Mouse (Mus musculus) inflammation-experienced regulatory T-cells, adult 6 months (primary cell): ENCODE data around the gene Cdh4. TPM values are rescaled to one million over a fixed set of nuclear protein-coding genes. Genes with fewer than 3 reads are reported as not detected.

Experiments
- ATAC-seq: one replicate; pipeline ENCODE4 v1.8.0; 2017
- polyA plus RNA-seq, 3 experiments: library from polyadenylated mRNA; unstranded; fragments of 100-300 nt; shearing (Covaris generic); gene quantifications; one replicate each; pipeline ENCODE4 v1.2.1; 2017

The Cdh4 gene
- not detected for polyA plus RNA-seq

DNA sequence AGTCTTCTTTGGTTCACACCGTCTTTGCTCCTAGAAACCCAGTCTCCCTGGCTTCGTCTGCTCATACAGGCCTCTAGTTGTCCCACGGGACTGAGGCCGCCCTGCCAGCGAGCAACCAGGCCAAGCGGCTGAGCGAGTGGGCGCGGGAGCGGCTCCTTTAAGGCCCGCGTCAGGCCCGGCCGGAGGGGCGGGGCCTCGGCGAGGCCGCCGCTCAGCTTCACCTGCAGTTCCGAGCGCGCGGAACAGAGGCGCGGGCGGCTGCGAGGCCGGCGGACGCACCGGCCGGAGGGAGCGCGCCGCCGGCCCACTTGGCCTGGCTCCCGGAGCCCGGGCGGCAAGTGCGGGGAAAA, at the start of gene Cdh4:
Gene Cdh4, plus strand, starts transcription at position 241 of the 350 bp plus-strand sequence.
- no peak for ATAC-seq

DNA sequence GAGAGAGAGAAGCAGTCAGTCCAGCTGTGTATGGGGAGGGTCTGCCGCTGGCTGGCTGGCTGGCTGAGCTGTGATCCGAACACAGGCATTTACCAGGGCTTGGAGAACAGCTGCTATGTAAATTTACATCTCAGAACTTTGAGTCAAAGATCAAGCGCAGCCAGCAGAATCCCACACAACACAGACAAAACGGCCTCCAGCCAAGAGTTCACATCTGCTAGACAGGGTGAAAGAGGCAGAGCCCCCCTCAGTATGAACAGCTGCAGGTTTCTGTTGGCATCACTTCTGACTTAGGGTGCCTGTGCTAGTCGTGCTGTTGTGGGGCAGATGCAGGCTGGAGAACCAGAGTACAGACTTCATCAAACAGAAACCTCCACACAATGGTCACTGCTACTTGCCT, 46.8 kb upstream of the Cdh4 start:
- ATAC-seq: no peak

DNA sequence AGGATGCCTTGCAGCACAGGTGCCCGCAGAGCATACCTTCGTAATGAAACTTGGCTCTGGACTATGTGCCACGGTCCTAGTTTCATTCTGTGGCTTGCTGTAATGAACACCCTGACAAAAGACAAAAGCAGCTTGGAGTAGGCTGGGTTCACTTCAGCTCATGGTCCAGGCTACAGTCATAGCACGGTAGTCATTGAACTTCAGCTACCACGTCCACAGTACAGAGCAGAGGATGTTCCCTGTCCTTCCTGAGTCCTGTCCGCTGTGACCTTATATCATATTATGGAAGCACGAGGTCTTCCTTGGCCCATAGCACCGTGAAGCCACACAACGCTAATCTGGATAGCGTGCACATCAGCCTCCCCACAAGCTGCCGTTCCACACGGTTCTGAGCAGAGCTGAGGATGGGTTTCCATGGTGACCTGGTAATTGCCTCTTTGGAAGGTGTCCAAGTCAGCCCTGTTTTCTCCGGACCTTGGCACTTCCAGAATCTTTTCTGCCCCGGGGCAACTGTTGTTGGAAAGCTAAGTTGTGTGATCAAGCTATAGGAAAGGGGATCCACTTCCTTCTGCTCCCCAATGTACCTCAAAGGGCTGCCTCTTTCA, 42.5 kb upstream of the Cdh4 start:
- no peak for ATAC-seq

DNA sequence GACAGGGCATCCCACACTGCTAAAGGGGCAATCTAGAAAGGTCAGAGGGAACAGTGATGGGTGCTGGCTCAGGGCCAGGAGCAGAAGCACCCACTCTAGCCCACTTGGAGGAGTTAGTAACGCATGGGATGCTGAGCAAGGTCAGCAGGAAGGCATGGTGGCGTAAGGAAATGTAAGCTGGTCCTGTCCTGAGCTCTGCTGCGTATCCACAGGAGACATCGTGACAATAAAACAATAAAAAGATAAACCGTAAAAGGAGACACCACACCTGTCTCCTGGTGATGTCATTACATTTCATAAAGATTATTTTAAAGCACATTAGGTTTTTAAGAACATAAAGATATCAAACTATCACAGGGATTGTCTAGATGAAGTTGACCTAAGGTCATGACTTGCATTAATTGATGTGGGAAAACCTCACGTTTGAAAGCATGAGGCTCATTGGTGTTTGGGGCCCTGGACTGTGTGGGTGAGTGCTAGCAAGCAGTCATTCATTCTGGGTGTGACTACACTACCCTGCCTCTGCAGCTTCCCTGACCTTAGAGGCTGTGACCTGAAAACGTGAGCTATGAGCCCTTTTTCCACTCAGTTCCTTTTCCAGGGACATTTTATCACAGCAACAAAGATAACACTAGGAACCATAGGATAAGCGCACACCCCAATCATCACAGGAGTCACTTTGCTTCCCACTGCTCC, 31.2 kb upstream of the Cdh4 start:
- no peak for ATAC-seq

DNA sequence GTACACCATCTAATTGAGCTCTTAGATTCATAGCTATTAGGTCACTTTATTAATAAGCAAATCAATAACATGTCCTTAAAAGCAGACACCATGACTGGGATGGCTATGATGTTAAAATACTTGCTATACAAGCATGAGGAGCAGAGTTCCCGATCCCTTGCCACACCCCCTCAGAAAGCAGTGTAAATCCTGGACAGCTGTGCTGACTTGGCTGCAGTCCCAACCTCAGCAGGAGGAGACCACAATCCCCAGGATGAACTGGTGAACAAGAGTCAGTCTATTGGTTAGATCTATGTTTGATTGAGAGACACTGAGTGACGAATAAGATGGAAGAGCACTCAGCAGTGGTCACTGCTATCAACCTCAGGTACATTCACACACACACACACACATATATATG, 29.3 kb upstream of the Cdh4 start:
- ATAC-seq: no peak

DNA sequence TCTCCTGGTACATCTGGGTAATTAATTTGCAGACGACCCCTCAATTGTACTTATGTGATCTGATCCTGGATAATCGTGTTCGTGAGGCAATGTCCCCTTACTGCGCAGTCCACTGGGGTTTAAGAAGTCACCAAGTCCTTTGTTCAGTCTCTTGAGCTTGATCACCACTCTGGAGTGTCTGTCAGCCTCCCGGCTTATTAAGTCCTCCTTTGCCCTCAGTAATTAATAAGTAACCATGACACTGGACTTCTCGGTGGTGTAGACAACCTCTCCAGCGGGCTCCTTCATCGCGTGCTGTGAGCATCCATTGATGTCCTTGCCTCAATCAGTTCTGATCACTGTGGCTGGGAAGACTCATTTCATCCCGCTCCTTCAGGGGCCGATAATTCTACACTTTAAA, 28.0 kb upstream of the Cdh4 start:
- ATAC-seq: no peak

DNA sequence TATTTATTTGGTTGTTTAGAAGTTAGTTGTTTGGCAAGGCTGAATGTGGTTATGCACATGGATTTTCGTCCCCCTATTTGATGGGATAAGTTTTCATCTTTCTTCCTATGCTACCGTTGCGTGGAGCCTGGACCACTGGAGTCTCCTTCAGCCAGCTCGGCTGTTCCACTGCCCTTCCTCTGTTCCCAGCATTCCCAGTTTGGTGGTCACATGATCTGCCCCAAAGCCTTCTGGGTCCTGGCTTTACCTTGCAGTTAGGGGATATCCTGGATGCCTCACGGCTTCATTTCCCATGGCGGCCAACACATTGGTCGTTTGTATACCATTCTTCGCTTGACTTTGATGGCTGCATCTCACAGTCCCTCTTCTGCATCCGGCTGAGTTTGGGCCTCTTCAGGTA, 27.5 kb upstream of the Cdh4 start:
- ATAC-seq: no peak

DNA sequence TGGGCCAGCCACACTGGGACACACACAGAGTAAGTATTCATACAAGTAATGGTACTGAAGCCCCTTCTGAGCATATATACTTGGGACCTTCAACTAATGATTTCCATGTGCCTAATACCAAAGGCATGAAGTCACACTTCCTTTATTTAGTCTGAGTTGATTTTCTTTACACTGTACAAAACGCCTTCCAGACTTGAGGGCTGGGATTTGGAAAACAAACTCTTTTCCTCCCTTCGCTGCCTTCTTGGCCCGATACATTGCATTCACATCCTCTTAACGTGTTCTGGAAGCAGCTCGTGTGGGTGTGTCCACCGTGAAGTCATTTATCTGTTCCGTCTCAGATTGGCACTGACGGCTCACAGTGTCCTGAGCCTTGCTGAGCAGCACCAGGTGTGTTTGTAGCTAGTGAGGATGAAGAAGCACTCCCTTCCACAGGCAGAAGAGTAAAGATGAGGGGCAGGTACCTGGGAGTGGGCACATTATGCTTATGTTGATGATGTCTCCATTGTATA, 26.3 kb upstream of the Cdh4 start:
- ATAC-seq: no peak

DNA sequence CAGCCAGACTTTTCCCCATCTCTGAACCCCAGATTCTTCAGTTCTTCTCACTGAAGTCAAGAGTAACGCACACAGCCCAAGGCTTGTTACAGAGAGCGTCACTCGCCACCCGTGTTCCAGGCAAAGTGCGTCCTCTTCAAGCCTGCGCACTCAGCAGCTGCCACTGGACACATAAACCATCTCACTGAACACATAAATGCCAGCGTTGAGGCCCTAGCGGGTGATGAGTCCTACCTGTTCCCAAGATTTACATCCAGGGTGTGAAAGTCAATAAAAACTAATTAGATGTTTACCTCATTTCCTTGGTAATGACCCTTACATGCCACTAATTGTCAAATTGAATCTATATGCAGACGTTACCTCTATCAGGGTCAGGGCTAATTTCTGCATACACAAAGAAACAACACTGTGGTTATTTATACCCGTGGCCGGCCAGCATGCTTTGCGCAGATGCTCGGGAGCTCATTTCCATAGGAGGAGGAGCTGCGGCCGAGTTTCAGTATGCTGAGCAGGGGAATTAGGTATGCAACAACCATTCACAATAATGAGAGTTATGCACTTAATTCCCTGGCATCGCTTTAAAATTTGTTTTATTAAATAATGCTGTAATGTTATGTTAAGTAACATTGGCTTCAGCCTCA, 25.5 kb upstream of the Cdh4 start:
- ATAC-seq: no peak

DNA sequence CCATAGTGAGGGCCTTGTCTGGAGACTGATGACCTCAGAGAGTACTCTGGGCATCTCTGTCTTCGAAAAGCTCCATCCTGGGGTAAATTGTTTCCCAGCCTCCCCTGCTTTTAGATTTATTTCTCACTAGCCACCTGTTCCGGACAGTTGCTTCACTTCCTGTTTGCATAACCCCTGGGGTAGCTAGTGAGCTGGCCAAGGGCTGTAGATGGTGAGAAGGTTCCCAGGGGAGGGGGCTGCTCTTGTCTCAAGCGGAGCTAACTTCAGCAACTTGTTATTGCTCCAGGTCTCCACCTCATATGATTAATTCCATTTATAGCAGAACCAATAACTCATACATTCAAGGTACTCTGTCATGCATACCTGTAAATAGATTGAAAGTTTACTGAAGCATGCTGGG, 16.6 kb upstream of the Cdh4 start:
- ATAC-seq: no peak

DNA sequence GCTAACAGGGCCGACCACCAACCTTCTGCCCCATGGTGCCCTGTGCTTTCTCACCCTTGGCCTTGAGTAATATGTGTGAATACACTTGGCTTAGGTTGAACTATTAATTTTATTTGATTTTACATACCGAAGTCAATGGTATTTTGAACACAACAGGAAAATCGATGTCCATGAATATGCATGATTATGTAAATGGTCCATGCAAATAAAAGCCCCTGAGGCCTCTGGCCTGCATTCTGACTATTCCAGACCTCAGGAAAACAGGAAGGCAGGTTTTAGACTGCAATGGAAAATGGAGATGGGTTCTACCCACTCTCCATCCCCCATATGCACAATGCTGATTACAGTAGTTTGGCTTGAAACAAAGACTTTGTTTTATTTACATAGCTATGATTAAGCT, 13.3 kb upstream of the Cdh4 start:
- ATAC-seq: no peak

DNA sequence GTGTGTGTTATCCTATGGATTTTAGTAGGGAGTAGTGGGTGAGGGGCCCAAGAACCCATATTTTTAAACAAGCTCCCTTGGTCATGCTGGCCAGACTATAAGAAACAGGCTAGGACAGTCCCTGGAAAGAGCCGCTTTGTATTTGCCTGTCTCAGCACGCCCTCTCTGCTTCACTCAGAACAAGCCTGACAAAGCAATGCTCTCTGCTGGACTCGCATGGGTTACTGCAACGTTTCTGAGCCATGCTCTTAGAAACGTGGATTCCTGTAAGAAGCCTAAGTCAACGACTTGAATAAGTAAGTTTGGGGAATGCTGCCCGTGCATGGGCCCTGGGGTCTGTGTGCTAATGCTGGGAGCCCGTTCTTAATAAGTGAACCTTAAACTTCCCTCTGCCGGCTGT, 2.1 kb upstream of the Cdh4 start:
- ATAC-seq: no peak

DNA sequence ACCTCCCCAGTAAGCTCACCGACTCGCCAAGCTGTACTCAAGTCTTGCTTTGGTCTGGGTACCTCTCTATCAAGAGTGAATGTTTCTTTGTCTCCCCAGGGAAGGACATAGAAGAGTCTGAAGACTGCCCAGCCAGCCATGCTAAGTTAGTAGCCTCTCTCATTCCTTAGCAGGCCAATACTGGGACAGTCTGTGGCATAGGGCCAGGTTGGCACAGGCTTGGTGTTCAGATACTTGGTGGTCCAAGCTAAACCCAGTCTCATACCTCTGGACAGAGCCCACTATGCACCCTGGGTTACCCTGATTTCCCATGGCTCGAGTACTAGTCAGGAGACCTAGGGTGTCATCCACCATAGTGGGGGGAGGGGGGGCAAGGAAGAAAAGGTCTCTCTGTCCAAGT, 1.1 kb upstream of the Cdh4 start:
- ATAC-seq: no peak

DNA sequence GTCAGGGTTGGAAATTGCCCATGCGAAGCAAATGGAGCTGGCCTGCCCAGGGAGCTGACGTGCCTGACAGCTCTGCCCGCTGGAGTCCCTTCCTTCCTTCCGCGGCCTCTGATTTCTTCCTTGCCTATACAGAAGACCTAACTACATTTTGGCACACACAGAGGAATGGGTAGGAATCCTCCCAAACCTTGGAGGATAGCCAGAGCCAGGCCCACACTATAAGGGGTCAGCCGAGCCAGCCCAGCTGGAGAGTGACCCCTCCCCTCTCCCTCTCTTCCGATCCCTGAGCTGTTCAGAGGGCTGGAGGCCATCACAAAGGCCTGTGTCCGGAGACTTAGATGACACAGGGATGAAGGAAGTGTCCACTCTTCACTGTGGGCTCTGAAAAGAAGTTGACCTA, 514 bp upstream of the Cdh4 start:
- no peak for ATAC-seq

DNA sequence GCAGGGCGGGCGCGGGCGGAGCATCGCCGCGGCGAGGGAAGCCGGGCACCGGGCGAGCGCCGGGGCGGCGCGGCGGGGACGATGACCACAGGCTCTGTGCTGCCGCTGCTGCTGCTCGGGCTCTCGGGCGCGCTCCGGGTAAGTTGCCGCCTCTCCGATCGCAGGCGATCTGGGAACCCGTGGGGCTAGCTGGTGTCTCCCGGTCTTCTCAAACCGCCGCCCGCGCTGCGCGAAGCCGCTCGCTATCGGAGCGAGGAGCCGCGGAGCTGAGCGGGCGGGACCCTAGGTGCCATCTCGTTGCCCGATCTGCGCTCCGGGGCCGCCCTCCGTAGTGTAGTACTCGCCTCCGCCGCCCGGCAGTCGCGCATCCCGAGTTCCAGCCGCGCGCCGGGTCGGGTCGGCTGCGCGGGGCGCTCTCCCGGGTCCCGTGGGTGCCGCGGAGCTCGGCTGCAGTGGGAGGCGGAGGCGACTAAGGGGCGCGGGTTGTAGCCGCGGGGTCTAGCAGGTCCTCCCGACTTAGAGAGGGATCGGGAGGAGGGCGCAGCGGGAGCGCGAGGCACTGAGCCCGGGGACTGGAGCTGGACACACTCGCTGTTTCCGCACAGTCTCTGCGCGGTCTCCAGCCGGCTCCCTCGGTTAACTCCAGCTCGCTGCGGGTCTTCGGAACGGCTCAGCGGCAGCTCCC, 452 bp downstream of the Cdh4 start:
- no peak for ATAC-seq

DNA sequence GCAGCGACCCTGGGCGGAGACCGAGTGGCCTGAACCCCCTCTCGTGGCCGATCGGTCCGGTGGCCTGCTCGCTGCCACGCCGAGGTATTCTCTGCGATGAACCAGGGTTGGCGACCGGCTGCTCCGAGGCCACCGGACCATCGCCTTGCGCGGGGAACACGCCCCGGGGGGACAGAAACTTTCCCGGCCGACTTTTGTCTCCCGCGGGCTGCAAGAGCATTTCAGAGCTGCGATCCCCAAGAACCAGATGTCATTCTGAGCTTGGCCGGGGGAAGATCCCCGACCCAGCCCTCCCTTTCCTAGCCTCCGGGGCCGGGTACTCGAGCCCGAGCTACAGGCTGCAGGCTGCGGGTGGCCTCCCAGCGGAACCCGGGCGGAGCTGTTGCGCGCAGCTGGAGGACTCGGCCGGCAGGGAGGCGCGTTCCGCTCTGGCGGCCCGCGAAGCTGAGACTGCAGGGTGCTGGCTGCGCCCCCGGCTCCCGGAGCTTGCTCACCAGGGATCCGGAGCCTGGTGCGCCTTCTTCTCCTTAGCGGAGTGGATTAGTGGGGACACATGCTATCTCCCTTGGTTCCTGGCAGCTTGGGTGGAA, 1.1 kb downstream of the Cdh4 start:
- ATAC-seq: no peak

DNA sequence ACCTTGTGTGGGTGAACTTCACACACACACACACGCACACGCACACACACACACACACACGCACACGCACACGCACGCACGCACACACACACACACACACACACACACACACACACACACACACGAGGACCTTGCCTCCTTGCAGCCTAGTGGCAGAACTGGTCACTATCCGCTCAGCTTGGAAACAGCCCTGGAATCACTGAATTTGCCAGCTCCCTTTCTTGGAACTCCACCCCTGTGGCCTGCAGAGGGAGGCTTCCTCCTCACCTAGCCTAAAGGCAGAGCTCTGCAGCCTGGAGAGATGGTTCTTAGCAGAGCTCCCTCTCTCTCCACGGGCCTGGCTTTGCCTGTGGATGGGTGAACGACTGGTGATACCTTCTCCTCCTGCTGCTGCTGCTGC, 1.7 kb downstream of the Cdh4 start:
- ATAC-seq: no peak

DNA sequence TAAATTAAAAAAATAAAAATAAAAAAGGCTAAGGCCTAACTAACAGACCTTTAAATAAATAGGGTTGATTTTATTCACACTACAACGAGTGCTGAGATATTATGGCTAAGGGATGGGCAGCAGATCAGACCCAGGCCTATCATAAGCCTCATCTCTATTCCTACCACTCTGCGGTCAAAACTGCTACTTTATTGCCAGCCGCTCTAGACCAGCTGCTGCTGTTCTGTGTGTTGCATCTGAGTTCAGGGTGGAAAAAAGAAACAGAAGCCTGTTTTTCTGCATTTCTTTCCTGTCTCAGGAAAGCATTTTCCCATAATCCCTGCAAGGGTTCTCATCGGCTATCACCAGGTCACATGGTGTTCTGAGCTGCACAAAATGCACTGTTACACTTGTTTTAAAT, 6.0 kb downstream of the Cdh4 start:
- no peak for ATAC-seq

DNA sequence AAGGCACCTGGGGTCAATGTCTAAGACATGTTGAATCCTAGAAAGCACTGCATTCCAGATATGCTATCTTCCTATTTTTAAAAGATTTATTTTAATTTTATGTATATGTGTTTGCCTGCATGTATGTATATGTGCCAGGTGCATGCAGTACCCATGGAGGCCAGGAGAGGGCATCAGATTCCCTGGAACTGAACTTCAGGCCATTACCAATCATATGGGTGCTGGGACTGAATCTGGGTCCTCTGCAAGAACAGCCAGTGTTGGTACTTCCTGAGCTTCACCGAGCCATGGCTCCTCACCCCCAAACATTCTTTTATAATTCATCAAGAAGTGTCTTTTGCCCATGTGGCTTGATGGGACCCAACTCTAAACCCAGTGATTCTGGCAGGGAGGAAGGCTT, 6.8 kb downstream of the Cdh4 start:
- no peak for ATAC-seq

DNA sequence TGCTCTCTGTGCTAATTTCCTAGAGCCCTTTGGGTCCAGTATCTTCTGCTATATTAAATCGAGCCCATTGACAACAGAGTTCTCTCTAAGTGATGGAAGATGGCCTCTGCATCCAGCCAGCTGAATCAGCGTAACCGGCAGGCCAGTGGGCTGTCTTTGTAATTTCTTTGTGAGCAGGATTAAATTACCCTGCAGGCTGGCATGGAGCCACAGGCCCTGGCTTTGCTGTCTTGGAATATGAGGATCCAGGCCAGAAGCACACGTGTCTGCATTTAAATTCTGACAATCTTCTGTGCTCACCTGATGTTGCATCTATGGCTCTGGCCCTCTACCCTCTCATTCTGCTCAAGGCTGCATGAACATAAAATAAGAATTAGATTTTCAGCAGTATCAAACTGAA, 17.0 kb downstream of the Cdh4 start:
- ATAC-seq: no peak

DNA sequence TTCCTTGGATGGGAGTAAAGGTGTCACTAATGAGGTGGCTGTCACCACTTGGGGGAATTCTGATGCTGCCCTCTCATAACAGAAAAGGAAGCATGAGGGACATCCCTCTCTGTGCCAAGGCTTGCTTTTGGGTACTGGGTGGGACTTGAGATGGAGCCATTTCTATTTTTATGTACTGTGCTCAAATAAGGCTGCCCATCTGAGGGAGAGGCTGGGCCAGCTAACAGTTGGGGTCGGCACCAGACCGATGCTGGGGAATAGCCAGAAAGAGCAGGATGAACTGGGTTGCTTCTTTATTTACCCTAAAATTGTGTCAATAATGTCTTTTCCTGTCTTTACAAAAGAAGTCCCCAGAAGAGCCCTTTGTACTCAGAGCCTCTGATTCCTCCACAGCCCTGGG, 17.4 kb downstream of the Cdh4 start:
- no peak for ATAC-seq

DNA sequence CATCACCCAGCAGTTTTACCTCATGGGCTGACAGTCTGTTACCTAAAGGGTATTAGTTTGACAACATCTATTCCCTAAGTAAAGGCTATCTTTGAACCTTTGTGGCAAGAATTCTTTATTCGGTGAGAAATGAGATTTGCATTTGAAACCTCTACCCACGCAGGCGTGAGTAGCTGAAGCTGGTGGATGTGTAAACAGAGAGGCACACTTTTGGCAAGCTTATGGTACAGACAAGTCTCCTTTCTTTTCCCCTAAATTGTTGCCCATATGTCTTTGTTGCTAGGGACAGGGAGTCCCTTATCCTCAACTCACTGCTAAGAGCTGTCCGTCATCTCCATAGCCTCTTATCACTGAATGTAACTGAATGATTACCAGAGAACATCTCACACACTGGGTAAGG, 21.3 kb downstream of the Cdh4 start:
- ATAC-seq: no peak

DNA sequence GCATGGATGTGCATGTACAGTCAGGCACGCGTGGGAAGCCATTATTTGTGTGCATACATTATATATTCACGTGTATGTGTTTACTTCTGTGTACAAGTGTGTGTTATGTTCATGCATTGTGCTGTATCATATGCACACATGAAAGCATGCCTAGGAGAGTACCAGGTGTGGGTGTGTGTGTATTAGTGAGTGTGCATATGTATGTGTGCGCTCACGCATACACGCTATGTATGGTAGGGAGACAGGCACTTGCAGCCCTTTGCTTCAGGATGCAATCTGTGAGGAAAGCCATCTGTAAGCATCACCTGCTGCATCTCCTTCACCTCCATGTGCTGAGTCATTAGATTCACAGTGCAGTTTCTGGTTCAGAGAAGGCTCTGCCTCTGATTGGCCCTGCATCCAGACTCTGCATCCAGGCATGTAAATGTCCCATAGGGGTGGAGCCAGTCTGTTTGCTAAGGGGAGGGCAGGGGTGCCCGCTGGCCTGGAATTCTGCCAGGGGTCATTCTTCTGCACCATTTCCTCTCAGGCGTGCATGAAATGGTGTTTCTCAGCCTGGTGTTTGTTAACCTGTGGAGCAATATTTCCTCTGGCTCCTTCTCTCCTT, 25.7 kb downstream of the Cdh4 start:
- ATAC-seq: no peak
